Mouse (Mus musculus) cerebellum, adult 2 months (tissue): ENCODE data around the gene Utp20. TPM values are rescaled to one million over a fixed set of nuclear protein-coding genes. Genes with fewer than 3 reads are reported as not detected.
"Not testable (repeated sequence)": the region's sequence is repeated elsewhere in the genome, so short reads cannot be mapped to it uniquely, and the experiment has no call there.

Experiments
- DNase-seq, 2 experiments: peaks; one replicate each; pipeline ENCODE4 v3.0.0; 2021
- H3K27ac ChIP-seq: fragments of 200-500 bp; 2 replicates; pipeline ENCODE4 v1.5.1; 2012; ENCODE audit warnings: low read length, control low read depth, inconsistent platforms; ENCODE audit not compliant: insufficient read depth
- H3K27me3 ChIP-seq: fragments of 200-500 bp; 2 replicates; pipeline ENCODE4 v1.6.1; 2012; ENCODE audit warnings: inconsistent platforms, mild to moderate bottlenecking, low read length, moderate library complexity; ENCODE audit not compliant: control insufficient read depth, insufficient read depth
- H3K4me1 ChIP-seq: fragments of 200-500 bp; 2 replicates; pipeline ENCODE4 v1.6.1; 2011; ENCODE audit warnings: low read length; ENCODE audit not compliant: control insufficient read depth, insufficient read depth
- H3K4me3 ChIP-seq: fragments of 200-500 bp; replicated peaks from 2 replicates; pipeline ENCODE3; 2011; ENCODE audit warnings: mild to moderate bottlenecking, low read depth, low read length, control low read depth; ENCODE audit not compliant: insufficient read depth
- CTCF ChIP-seq: fragments of 200-500 bp; IDR thresholded peaks from 2 replicates; pipeline ENCODE4 v1.5.1; 2011; ENCODE audit warnings: low read depth, mild to moderate bottlenecking, control low read depth, low read length, moderate library complexity, borderline replicate concordance; ENCODE audit not compliant: insufficient read depth
- POLR2A ChIP-seq: fragments of 200-500 bp; IDR thresholded peaks from 2 replicates; pipeline ENCODE4 v1.6.1; 2011; ENCODE audit warnings: low read length, control low read depth, borderline replicate concordance; ENCODE audit not compliant: insufficient read depth
- WGBS: fragments of 180-500 bp; shearing (Covaris S2); methylation state at CpG from one replicate; pipeline ENCODE4 v1.1.7; 2018; 5-methylcytosine and 5-hydroxymethylcytosine counted together
- polyA plus RNA-seq: library from polyadenylated mRNA; depleted of rRNA; stranded (reverse); fragments of >200 nt; gene quantifications from 2 replicates; pipeline ENCODE4 v1.2.3, GENCODE M21; 2012

The Utp20 gene
- polyA plus RNA-seq, 1 experiment = 15.7 TPM

GRCm38 (mm10) chr10:88848876-88849476, 22.4 kb upstream of the Utp20 start:
- no peak overlapping the region for H3K27ac ChIP-seq
- WGBS = 84% methylated on average over 7 of the region's 7 CpGs
- no peak overlapping the region for H3K4me3 ChIP-seq
- H3K4me1 ChIP-seq = no peaks in the 10 kb centered on the region
- no peak for DNase-seq
- TF ChIP-seq CTCF (no peak), POLR2A (no peak)
- H3K27me3 ChIP-seq = no peaks in the 10 kb centered on the region

- TF ChIP-seq POLR2A (no peak), CTCF (no peak)
- Histone ChIP-seq H3K27ac (no peak overlapping the region), H3K4me3 (no peak overlapping the region)
These were observed 7.6 kb upstream of the Utp20 start for GRCm38 (mm10) chr10:88834227-88834626.

DNA sequence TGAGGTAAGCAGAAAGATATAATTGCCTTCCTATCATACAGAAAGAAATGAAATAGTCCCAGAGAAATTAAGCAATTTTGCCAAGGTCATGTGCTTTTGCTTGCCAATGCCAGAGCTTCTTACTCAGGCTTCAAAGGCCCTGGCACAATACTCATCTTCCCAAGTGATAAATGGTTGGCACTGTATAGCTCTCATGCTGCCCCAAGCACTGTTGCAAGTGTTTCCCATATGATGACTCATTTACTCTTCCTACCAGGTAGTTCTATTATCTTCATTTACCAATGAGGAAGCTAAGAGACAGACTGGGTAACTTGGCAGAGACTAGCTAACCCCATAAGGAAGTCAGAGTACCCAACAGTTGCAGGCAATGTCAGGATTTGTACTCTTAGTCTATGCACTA, 1.8 kb upstream of the Utp20 start:
- no peak for TF ChIP-seq CTCF
- TF ChIP-seq POLR2A = no peak
- Histone ChIP-seq H3K4me1 (no peaks in the 10 kb centered on the region), H3K27me3 (no peaks in the 10 kb centered on the region; the same call in 1 of the 2 replicates), H3K4me3 (no peak overlapping the region), H3K27ac (no peak overlapping the region)
- no peak for DNase-seq

More at GRCm38 (mm10) chr10:88834227-88834626, 7.6 kb upstream of the Utp20 start:
- no peak for DNase-seq
- Histone ChIP-seq H3K27me3 (no peaks in the 10 kb centered on the region; the same call in 1 of the 2 replicates), H3K4me1 (no peaks in the 10 kb centered on the region)
- 67% methylated on average over 2 of the region's 2 CpGs for WGBS

- Histone ChIP-seq H3K4me1 (no peaks in the 10 kb centered on the region), H3K4me3 (no peak overlapping the region), H3K27ac (no peak overlapping the region), H3K27me3 (no peaks in the 10 kb centered on the region; the same call in 1 of the 2 replicates)
- WGBS = 94% methylated on average over 4 of the region's 4 CpGs
- no peak for DNase-seq
- TF ChIP-seq CTCF = no peak
- TF ChIP-seq POLR2A = no peak
These were observed 992 bp upstream of the Utp20 start for GRCm38 (mm10) chr10:88827596-88827995.

DNA sequence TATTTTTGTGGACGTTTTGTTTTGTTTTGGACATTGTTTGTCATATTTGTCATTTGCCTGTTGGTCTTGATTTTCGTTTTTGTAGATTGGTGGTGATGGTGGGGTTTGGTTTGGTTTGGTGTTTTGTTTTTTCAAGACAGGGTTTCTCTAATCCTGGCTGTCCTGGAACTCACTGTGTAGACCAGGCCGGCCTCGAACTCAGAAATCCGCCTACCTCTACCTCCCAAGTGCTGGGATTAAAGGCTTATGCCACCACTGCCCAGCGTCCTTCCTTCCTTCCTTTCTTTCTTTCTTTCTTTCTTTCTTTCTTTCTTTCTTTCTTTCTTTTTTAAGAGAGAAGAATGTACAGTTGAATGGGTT, 323 bp upstream of the Utp20 start:
- WGBS = 5% methylated on average over 6 of the region's 6 CpGs
- H3K4me3 ChIP-seq = peak overlapping the region; percentile 88
- H3K27ac ChIP-seq, DNase-seq, H3K27me3 ChIP-seq, H3K4me1 ChIP-seq: not testable (repeated sequence)

DNA sequence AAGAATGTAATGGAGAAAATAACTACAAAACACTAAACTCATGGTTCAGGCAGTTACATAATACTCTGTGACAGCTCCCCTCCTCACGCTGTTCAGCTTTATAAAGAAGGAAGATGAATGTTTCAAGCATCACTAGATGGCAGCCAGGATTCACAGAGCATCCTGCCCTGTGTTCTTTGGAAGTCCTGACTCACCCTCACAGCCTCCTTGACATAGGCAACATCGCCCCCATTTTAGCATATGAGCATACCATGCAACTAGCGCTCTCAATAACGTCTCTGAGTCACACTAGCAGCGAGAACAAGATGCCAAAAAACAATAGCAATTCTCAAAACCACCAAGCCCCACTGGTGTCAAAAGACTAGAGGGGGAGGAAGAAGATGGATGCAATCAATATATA, 9.3 kb downstream of the Utp20 start:
- H3K4me1 ChIP-seq = no peaks in the 10 kb centered on the region
- no peaks in the 10 kb centered on the region for H3K27me3 ChIP-seq
- 91% methylated on average over 5 of the region's 5 CpGs for WGBS
- H3K27ac ChIP-seq = no peak overlapping the region
- DNase-seq = no peak
- TF ChIP-seq POLR2A = no peak
- no peak for TF ChIP-seq CTCF
- H3K4me3 ChIP-seq = no peak overlapping the region

- Histone ChIP-seq H3K27me3 (no peaks in the 10 kb centered on the region), H3K4me1 (no peaks in the 10 kb centered on the region), H3K27ac (no peak overlapping the region), H3K4me3 (no peak overlapping the region)
- no peak for DNase-seq
- TF ChIP-seq CTCF (no peak), POLR2A (no peak)
- WGBS = 100% methylated on average over 2 of the region's 2 CpGs
These were observed 11.3 kb downstream of the Utp20 start for GRCm38 (mm10) chr10:88815256-88815655.

DNA sequence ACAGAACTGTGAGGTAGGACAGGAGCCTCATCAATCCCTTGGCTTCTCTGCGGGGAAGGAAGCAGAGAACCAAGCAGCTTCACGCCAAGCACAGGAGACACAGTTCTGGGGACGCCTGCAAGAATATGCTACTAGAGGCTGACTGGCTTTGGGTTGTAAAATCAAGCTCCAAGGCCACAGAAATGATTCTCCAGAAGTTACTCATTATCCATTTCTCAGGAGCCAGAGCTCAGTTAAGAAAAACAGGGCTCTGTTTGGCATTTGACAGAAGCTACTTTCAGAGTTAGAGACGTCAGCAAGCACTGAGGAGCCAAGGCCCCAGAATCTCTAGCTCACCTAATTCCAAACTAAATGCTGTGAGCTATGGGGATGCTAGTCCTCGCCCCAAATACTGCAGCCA, 14.9 kb downstream of the Utp20 start:
- Histone ChIP-seq H3K27ac (no peak overlapping the region), H3K4me1 (no peaks in the 10 kb centered on the region), H3K27me3 (no peaks in the 10 kb centered on the region), H3K4me3 (no peak overlapping the region)
- DNase-seq = no peak
- 95% methylated on average over 5 of the region's 5 CpGs for WGBS
- no peak for TF ChIP-seq POLR2A

- no peak overlapping the region for H3K4me3 ChIP-seq
- no peak overlapping the region for H3K27ac ChIP-seq
- DNase-seq = no peak
- 80% methylated on average over 3 of the region's 3 CpGs for WGBS
- H3K4me1 ChIP-seq = no peaks in the 10 kb centered on the region
- no peaks in the 10 kb centered on the region for H3K27me3 ChIP-seq
- no peak for TF ChIP-seq POLR2A
These were observed 24.4 kb downstream of the Utp20 start for GRCm38 (mm10) chr10:88802236-88802635.
